Mouse (Mus musculus) liver, embryonic 16.5 days (tissue): Measurements from ENCODE around the gene Wdr13. TPM values are rescaled to one million over a fixed set of nuclear protein-coding genes. Genes with fewer than 3 reads are reported as not detected.
"Not testable (repeated sequence)": the region's sequence is repeated elsewhere in the genome, so short reads cannot be mapped to it uniquely, and the experiment has no call there.

Source experiments
- ATAC-seq: fragments of 200-750 bp; cut with Nextera tagmentation; 2 replicates; pipeline ENCODE4 v1.8.0; 2017; ENCODE audit warnings: low read depth, mild to moderate bottlenecking, moderate number of reproducible peaks, moderate library complexity
- H3K27ac ChIP-seq: fragments of 300-500 bp; sonication (generic); 2 replicates; pipeline ENCODE4 v1.5.1; 2014; ENCODE audit warnings: mild to moderate bottlenecking, low read length
- H3K27me3 ChIP-seq: fragments of 300-500 bp; sonication (generic); 2 replicates; pipeline ENCODE4 v1.6.1; 2014; ENCODE audit warnings: low read depth, low read length, mixed read lengths; ENCODE audit not compliant: control insufficient read depth, insufficient read depth
- H3K36me3 ChIP-seq: fragments of 300-500 bp; sonication (generic); 2 replicates; pipeline ENCODE4 v1.6.1; 2014; ENCODE audit warnings: mild to moderate bottlenecking; ENCODE audit not compliant: control insufficient read depth, insufficient read depth
- H3K4me1 ChIP-seq: fragments of 300-500 bp; sonication (generic); 2 replicates; pipeline ENCODE4 v1.6.1; 2014; ENCODE audit warnings: low read depth, low read length, mixed read lengths; ENCODE audit not compliant: control insufficient read depth
- H3K4me2 ChIP-seq: fragments of 300-500 bp; sonication (generic); 2 replicates; pipeline ENCODE4 v1.6.1; 2014; ENCODE audit warnings: low read depth, low read length, mixed read lengths
- H3K4me3 ChIP-seq: fragments of 300-500 bp; sonication (generic); 2 replicates; pipeline ENCODE4 v1.5.1; 2014; ENCODE audit warnings: low read depth, mild to moderate bottlenecking, low read length
- H3K9ac ChIP-seq: fragments of 300-500 bp; sonication (generic); 2 replicates; pipeline ENCODE4 v1.6.1; 2014; ENCODE audit warnings: low read depth, low read length
- H3K9me3 ChIP-seq: fragments of 300-500 bp; sonication (generic); replicated peaks from 2 replicates; pipeline ENCODE4 v1.6.1; 2016; ENCODE audit warnings: low read length; ENCODE audit not compliant: control insufficient read depth
- WGBS: fragments of 180-500 bp; shearing (Covaris S2); extraction: QIAGEN DNeasy Blood & Tissue Kit; methylation state at CpG from one replicate; pipeline ENCODE4 v1.1.7; 2014; ENCODE audit not compliant: insufficient replicate concordance; 5-methylcytosine and 5-hydroxymethylcytosine counted together
- polyA plus RNA-seq: library from polyadenylated mRNA; unstranded; fragments of >200 nt; fragmentation: Nextera tagmentation; extraction: Ambion mirVana; gene quantifications from 2 replicates; pipeline ENCODE4 v1.2.1, GENCODE M21; 2015

Gene Wdr13
- polyA plus RNA-seq, 1 experiment from 2014 or later, result 6.5 TPM

DNA sequence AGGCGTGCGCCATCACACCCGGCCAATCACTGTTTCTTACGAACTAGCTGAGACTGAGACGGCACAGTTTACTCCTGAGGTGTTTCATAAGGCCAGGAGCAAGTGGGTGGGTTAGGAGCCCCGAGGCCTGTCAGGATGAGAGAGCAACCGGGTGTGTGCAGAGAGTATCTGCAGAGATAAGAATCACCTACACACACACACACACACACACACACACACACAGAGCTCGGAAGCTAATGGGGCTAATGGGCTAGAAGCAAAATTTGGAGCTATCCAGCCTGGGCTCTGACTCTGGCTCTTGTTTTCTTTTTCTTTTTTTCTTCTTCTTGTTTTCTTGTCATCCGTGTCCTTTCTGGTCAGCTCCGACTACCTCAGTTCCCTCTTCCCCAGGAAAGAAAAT lies 37.1 kb downstream of the Wdr13 start:
- H3K4me3 ChIP-seq, result peak overlapping the region; percentile 48
- 57% methylated on average over 10 of the region's 10 CpGs for WGBS

DNA sequence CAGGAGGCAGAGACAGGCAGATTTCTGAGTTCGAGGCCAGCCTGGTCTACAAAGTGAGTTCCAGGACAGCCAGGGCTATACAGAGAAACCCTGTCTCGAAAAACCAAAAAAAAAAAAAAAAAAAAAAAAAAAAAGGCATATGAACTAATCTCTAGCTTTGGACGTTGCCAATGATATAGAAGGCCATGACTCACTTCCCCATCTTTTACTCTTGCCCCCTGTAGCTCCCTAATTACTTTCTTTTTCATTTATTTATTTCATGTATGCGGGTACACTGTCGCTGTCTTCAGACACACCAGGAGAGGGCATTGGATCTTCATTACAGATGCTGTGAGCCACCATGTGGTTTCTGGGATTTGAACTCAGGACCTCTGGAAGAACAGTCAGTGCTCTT lies 41.7 kb downstream of the Wdr13 start:
- 59% methylated on average over 4 of the region's 5 CpGs for WGBS
- H3K27ac ChIP-seq, H3K9me3 ChIP-seq, H3K4me3 ChIP-seq, H3K4me2 ChIP-seq, H3K36me3 ChIP-seq, H3K27me3 ChIP-seq, H3K9ac ChIP-seq, H3K4me1 ChIP-seq, ATAC-seq: not testable (repeated sequence)

More for the DNA sequence above, 37.1 kb downstream of the Wdr13 start:
- no peaks in the 10 kb centered on the region for H3K9me3 ChIP-seq
- peak overlapping the region; percentile 55 for H3K4me2 ChIP-seq
- peaks cover 9% of the 10 kb centered on the region for H3K4me1 ChIP-seq
- H3K36me3 ChIP-seq, result no peaks in the 10 kb centered on the region
- H3K9ac ChIP-seq, result no peak overlapping the region
- ATAC-seq, result no peak
- H3K27me3 ChIP-seq, result no peaks in the 10 kb centered on the region
- H3K27ac ChIP-seq, result no peak overlapping the region

DNA sequence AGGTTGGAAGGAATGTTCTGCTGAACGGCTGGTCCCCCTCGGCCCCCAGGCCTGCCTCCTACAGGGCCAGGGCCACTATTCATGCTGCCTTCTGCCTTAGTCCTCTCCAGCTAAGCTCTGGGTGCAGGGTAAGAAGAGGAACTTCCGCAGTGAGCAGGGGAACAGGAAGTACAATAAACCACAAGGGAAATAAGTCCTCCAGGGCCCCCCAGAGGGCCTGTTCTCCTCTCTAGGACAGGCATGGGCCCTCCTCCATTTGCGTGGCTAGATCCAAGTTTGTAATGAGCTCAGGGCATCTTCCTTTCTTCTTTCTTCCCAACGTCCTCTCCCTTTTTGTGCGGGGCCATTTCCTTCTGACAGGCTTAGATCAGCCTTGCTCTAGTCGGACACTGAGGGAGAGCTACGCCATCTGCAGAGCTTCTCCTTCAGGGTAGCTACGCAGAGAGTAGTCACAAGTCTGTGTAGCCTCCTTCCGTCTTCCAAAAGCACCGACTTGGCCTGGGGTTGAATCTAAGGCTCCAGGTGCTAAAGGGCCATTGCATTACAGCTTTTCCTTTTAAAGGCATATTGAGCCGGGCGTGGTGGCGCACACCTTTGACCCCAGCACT lies 42.2 kb downstream of the Wdr13 start, which contains the start of gene Was:
Gene Was, minus strand, starts transcription at position 153 of the 608 bp plus-strand sequence.
- peak within 1 kb of the TSS; percentile 39 for H3K4me2 ChIP-seq
- H3K4me1 ChIP-seq, result peaks cover 1% of the 10 kb centered on the region
- H3K9ac ChIP-seq, result peak within 1 kb of the TSS; percentile 48; the same call in 1 of the 2 replicates
- peak within 1 kb of the TSS; percentile 28 for H3K4me3 ChIP-seq
- 43% methylated on average over 14 of the region's 14 CpGs for WGBS
- ATAC-seq, result peak; percentile 59
- H3K27me3 ChIP-seq, result no peaks in the 10 kb centered on the region
- H3K36me3 ChIP-seq, result no peaks in the 10 kb centered on the region
- no peaks in the 10 kb centered on the region for H3K9me3 ChIP-seq
- H3K27ac ChIP-seq, result peak within 1 kb of the TSS; percentile 57

DNA sequence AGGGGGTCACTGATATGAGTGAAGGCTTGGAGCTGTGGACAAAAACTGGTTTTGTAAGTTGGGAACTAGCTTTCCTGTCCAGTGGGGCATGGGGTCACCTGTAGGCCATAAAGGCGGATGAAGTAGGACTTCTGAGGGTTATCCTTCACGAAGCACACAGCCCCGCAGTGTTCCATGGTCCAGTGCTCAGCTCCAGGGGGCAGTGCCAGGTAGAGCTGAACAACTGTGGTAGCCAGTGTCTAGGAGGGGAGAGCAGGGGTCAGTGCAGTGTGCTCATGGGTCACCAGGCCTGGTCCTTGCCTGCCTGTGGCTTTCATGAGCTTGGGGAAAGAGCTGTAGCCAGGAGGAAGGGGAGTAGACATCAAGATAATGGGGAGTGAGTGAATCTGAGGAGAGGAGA lies 42.9 kb downstream of the Wdr13 start:
- peak overlapping the region; percentile 28 for H3K4me3 ChIP-seq
- H3K36me3 ChIP-seq, result no peaks in the 10 kb centered on the region
- H3K4me1 ChIP-seq, result no peaks in the 10 kb centered on the region; the same call in 1 of the 2 replicates
- peak overlapping the region; percentile 39; the same call in 1 of the 2 replicates for H3K4me2 ChIP-seq
- H3K27me3 ChIP-seq, result no peaks in the 10 kb centered on the region
- no peaks in the 10 kb centered on the region for H3K9me3 ChIP-seq
- peak overlapping the region; percentile 48; the same call in 1 of the 2 replicates for H3K9ac ChIP-seq
- no peak overlapping the region for H3K27ac ChIP-seq
- no peak for ATAC-seq
- 55% methylated on average over 3 of the region's 3 CpGs for WGBS

DNA sequence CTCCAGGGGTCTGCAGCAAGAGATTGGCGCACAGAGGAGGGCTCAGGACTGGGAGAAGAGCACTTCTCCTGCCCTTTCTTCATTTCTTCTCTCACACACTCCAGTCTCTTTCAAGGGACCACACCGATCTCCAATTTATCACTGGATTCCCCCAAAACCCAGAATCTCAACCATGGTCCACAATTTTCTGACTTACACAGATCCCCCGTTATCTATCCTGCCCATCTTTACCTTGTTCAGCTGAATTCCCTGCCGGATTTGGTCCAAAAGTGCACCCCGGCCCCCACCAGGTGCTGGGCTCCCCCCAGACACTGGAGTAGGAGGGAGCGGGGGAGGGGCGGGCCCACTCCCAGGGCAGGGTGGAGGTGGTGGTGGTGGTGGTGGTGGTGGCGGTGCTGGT lies 47.1 kb downstream of the Wdr13 start:
- H3K36me3 ChIP-seq, result no peaks in the 10 kb centered on the region
- no peaks in the 10 kb centered on the region for H3K27me3 ChIP-seq
- H3K27ac ChIP-seq, result no peak overlapping the region
- no peaks in the 10 kb centered on the region for H3K9me3 ChIP-seq
- no peak overlapping the region for H3K9ac ChIP-seq
- H3K4me2 ChIP-seq, result no peak overlapping the region
- H3K4me1 ChIP-seq, result no peaks in the 10 kb centered on the region; the same call in 1 of the 2 replicates
- WGBS, result 76% methylated on average over 7 of the region's 8 CpGs
- ATAC-seq, result no peak
- H3K4me3 ChIP-seq, result no peak overlapping the region

DNA sequence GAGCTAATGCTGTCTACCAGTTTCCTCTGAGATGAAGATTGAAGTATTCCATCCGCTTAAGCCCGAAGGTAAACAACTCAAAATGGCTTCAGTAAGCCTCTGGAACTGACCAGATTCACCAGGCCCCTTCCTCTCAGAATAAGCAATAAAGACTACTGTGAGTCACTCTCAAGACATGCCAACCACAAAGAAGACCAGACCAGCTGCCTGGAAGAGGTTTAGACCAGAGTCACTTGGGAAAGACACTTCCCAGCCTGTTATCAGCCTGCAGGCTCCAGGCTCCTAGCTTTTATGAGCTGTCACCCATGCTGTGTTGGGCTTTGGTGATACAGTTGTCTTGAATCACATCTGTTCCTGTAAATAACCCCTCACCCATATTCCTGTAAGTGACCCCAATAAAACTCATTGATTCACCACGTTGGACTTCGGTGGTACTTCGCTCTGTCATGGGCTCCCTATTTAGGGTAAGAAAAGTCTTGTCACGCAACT lies 47.9 kb downstream of the Wdr13 start:
- WGBS, result 71% methylated on average over 6 of the region's 6 CpGs
- Histone ChIP-seq H3K4me1 (no peaks in the 10 kb centered on the region), H3K36me3 (no peaks in the 10 kb centered on the region), H3K27me3 (no peaks in the 10 kb centered on the region), H3K4me3 (no peak overlapping the region), H3K4me2 (no peak overlapping the region), H3K27ac (no peak overlapping the region), H3K9ac (no peak overlapping the region), H3K9me3 (no peaks in the 10 kb centered on the region)
- ATAC-seq, result no peak

DNA sequence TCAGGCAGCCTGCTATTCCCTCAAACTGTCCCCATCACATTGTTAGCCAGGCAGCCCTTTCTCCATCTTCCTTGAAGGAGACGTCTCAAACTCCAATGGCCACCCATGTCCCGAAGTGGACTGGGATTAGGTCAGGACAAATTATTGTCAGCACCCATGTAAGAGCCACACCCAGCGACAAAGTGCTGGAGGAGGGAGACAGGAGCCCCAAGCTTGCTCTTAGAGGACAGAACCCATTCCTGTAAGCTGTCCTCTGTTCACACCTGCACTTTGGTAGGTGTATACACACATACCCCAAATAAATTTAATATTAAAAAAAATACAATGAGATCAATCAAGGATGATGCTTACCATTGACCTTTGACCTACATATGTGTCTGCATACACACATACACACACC lies 57.6 kb downstream of the Wdr13 start:
- Histone ChIP-seq H3K4me1 (peaks cover 10% of the 10 kb centered on the region), H3K27ac (peak overlapping the region; percentile 92), H3K36me3 (peaks cover 9% of the 10 kb centered on the region), H3K4me3 (peak overlapping the region; percentile 71), H3K9ac (peak overlapping the region; percentile 64), H3K9me3 (no peaks in the 10 kb centered on the region), H3K4me2 (peak overlapping the region; percentile 79), H3K27me3 (no peaks in the 10 kb centered on the region)
- WGBS, result 34% methylated on average over 3 of the region's 3 CpGs
- no peak for ATAC-seq

DNA sequence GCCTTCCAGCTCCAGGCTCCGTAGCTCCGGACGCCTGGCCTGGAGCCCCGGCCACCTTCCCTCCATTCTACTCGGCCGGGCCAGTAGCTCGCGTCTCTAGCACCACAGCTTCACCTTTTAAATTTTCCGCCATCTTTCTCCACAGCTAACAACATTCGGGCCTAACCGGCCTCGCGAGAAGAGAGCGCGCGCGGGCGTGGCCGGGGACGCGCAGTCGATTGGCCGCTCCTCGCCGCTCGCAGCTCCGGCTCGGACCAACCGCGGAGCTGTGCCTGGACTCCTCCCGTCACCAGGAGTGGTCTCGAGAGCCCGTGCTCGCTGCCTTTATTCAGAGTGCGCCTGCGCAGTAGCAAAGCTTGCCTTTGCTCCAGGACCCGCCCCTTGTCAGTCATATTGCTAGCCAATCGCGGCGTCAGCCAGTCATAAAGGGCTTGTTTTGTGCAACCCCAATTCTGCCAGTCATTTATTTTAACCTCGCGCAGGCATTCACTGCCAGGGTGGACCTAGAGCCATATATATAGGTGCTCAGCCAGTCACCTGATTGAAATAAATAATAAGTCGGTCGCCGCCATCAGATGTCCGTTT lies 58.2 kb downstream of the Wdr13 start, which contains the start of gene Suv39h1:
Gene Suv39h1, minus strand, starts transcription at position 331 of the 585 bp plus-strand sequence.
- peak; percentile 98 for ATAC-seq
- peak within 1 kb of the TSS; percentile 92 for H3K27ac ChIP-seq
- no peaks in the 10 kb centered on the region for H3K27me3 ChIP-seq
- peaks cover 10% of the 10 kb centered on the region for H3K4me1 ChIP-seq
- H3K4me3 ChIP-seq, result peak within 1 kb of the TSS; percentile 71
- peak within 1 kb of the TSS; percentile 76 for H3K9ac ChIP-seq
- WGBS, result 21% methylated on average over 46 of the region's 46 CpGs
- peak within 1 kb of the TSS; percentile 79 for H3K4me2 ChIP-seq
- no peaks in the 10 kb centered on the region for H3K9me3 ChIP-seq
- peaks cover 9% of the 10 kb centered on the region for H3K36me3 ChIP-seq

DNA sequence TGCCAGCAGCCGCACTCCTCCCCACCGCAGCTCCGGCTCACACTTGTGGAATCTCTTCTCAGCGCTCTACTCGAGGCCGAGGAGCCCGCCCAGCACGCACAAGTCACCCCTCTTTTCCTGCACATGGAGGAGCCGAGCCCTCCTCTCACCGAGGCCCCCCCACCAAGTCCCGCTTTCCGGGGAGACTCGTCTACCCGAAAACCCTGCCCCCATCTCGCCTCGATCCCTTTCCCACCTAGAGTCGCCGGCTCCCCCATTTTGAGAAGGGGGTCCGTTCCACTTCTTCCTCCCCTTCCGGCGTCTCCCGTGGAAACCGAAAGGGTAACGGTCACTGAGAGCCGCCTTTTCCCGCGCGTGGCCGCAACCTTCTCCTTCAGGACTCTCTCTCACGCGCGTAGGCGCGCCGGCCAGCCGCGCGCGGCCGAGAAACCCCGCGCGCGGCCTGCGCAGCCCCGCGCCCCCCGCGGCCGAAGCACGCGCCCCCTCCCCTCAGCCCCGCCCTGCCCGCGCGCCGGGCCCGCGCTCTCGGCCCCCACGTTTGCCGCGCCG lies 58.7 kb downstream of the Wdr13 start:
- H3K27ac ChIP-seq, result peak overlapping the region; percentile 79
- WGBS, result 16% methylated on average over 54 of the region's 64 CpGs
- peak; percentile 33 for ATAC-seq
- H3K9ac ChIP-seq, result peak overlapping the region; percentile 76
- H3K4me3 ChIP-seq, result peak overlapping the region; percentile 71
- H3K27me3 ChIP-seq, result no peaks in the 10 kb centered on the region
- peak overlapping the region; percentile 64 for H3K4me2 ChIP-seq
- peaks cover 9% of the 10 kb centered on the region for H3K36me3 ChIP-seq
- peaks cover 10% of the 10 kb centered on the region for H3K4me1 ChIP-seq
- H3K9me3 ChIP-seq, result no peaks in the 10 kb centered on the region
